Mouse (Mus musculus): ENCODE data around the gene Cacna1c. TPM values are rescaled to one million over a fixed set of nuclear protein-coding genes. Genes with fewer than 3 reads are reported as not detected.

Cacna1c gene
- polyA plus RNA-seq, 1 experiment from 2014 or later, result 2.3 TPM

- no peak overlapping the region for H3K9ac ChIP-seq (ENCODE audit: low read length)
- no peaks in the 10 kb centered on the region for H3K4me1 ChIP-seq (replicated peaks; ENCODE audit: control insufficient read depth, insufficient read depth)
- no peak overlapping the region for H3K27ac ChIP-seq (replicated peaks)
- 53% methylated on average over 5 of the region's 5 CpGs for WGBS
- no peak for TF ChIP-seq CTCF (IDR thresholded peaks at IDR 0.05; ENCODE audit: low read depth)
- TF ChIP-seq EP300 (optimal IDR thresholded peaks at IDR 0.05), result no peak
- no peak overlapping the region for H3K4me2 ChIP-seq (replicated peaks; ENCODE audit: low read depth)
- H3K36me3 ChIP-seq (ENCODE audit: control insufficient read depth, insufficient read depth, low read length), result no peaks in the 10 kb centered on the region
- no peaks in the 10 kb centered on the region for H3K27me3 ChIP-seq (ENCODE audit: control insufficient read depth, insufficient read depth, low read length)
- ATAC-seq (ENCODE audit: low FRiP score, low TSS enrichment), result no peak
- no peak overlapping the region for H3K4me3 ChIP-seq (ENCODE audit: low read depth, low read length)
- H3K9me3 ChIP-seq (ENCODE audit: control insufficient read depth, low read length), result no peaks in the 10 kb centered on the region
- no peak for DNase-seq (ENCODE audit: low spot score)
Measured at GRCm38 (mm10) chr6:118753064-118753463, 443.2 kb downstream of the Cacna1c start.

- DNase-seq (ENCODE audit: low spot score) (no peak), ATAC-seq (ENCODE audit: low FRiP score, low TSS enrichment) (no peak)
- WGBS, result 93% methylated on average over 1 of the region's 1 CpGs
- Histone ChIP-seq H3K27ac (replicated peaks) (no peak overlapping the region), H3K4me2 (replicated peaks; ENCODE audit: low read depth) (no peak overlapping the region), H3K9me3 (ENCODE audit: control insufficient read depth, low read length) (no peaks in the 10 kb centered on the region), H3K9ac (ENCODE audit: low read length) (no peak overlapping the region), H3K4me3 (ENCODE audit: low read depth, low read length) (no peak overlapping the region), H3K4me1 (replicated peaks; ENCODE audit: control insufficient read depth, insufficient read depth) (no peaks in the 10 kb centered on the region), H3K36me3 (ENCODE audit: control insufficient read depth, insufficient read depth, low read length) (no peaks in the 10 kb centered on the region), H3K27me3 (ENCODE audit: control insufficient read depth, insufficient read depth, low read length) (no peaks in the 10 kb centered on the region)
- no peak for TF ChIP-seq CTCF (IDR thresholded peaks at IDR 0.05; ENCODE audit: low read depth)
- TF ChIP-seq EP300 (optimal IDR thresholded peaks at IDR 0.05), result no peak
Measured at GRCm38 (mm10) chr6:118749285-118749684, 446.9 kb downstream of the Cacna1c start.

- no peak for DNase-seq (ENCODE audit: low spot score)
- H3K36me3 ChIP-seq (ENCODE audit: control insufficient read depth, insufficient read depth, low read length), result no peaks in the 10 kb centered on the region
- H3K4me3 ChIP-seq (ENCODE audit: low read depth, low read length), result no peak overlapping the region
- H3K9ac ChIP-seq (ENCODE audit: low read length), result no peak overlapping the region
- no peak for ATAC-seq (ENCODE audit: low FRiP score, low TSS enrichment)
- H3K4me2 ChIP-seq (replicated peaks; ENCODE audit: low read depth), result no peak overlapping the region
- no peaks in the 10 kb centered on the region for H3K27me3 ChIP-seq (ENCODE audit: control insufficient read depth, insufficient read depth, low read length)
- WGBS, result 79% methylated on average over 6 of the region's 6 CpGs
- TF ChIP-seq EP300 (optimal IDR thresholded peaks at IDR 0.05) (no peak), CTCF (IDR thresholded peaks at IDR 0.05; ENCODE audit: low read depth) (no peak)
- H3K9me3 ChIP-seq (ENCODE audit: control insufficient read depth, low read length), result no peaks in the 10 kb centered on the region
- no peaks in the 10 kb centered on the region for H3K4me1 ChIP-seq (replicated peaks; ENCODE audit: control insufficient read depth, insufficient read depth)
- no peak overlapping the region for H3K27ac ChIP-seq (replicated peaks)
Measured at GRCm38 (mm10) chr6:118742701-118743100, 453.5 kb downstream of the Cacna1c start.

GRCm38 (mm10) chr6:118741841-118742240 lies 454.4 kb downstream of the Cacna1c start:
- no peak overlapping the region for H3K27ac ChIP-seq (replicated peaks)
- no peaks in the 10 kb centered on the region for H3K4me1 ChIP-seq (replicated peaks; ENCODE audit: control insufficient read depth, insufficient read depth)
- no peak overlapping the region for H3K4me3 ChIP-seq (ENCODE audit: low read depth, low read length)
- H3K9me3 ChIP-seq (ENCODE audit: control insufficient read depth, low read length), result no peaks in the 10 kb centered on the region
- H3K4me2 ChIP-seq (replicated peaks; ENCODE audit: low read depth), result no peak overlapping the region
- WGBS, result 94% methylated on average over 14 of the region's 14 CpGs
- DNase-seq (ENCODE audit: low spot score), result no peak
- no peaks in the 10 kb centered on the region for H3K36me3 ChIP-seq (ENCODE audit: control insufficient read depth, insufficient read depth, low read length)
- ATAC-seq (ENCODE audit: low FRiP score, low TSS enrichment), result no peak
- no peak for TF ChIP-seq CTCF (IDR thresholded peaks at IDR 0.05; ENCODE audit: low read depth)
- no peak for TF ChIP-seq EP300 (optimal IDR thresholded peaks at IDR 0.05)
- H3K9ac ChIP-seq (ENCODE audit: low read length), result no peak overlapping the region
- H3K27me3 ChIP-seq (ENCODE audit: control insufficient read depth, insufficient read depth, low read length), result no peaks in the 10 kb centered on the region

- no peak for DNase-seq (ENCODE audit: low spot score)
- H3K4me2 ChIP-seq (replicated peaks; ENCODE audit: low read depth), result no peak overlapping the region
- H3K36me3 ChIP-seq (ENCODE audit: control insufficient read depth, insufficient read depth, low read length), result no peaks in the 10 kb centered on the region
- H3K4me1 ChIP-seq (replicated peaks; ENCODE audit: control insufficient read depth, insufficient read depth), result no peaks in the 10 kb centered on the region
- H3K27ac ChIP-seq (replicated peaks), result no peak overlapping the region
- no peak for ATAC-seq (ENCODE audit: low FRiP score, low TSS enrichment)
- TF ChIP-seq CTCF (IDR thresholded peaks at IDR 0.05; ENCODE audit: low read depth) (no peak), EP300 (optimal IDR thresholded peaks at IDR 0.05) (no peak)
- H3K4me3 ChIP-seq (ENCODE audit: low read depth, low read length), result no peak overlapping the region
- 56% methylated on average over 9 of the region's 9 CpGs for WGBS
- H3K9me3 ChIP-seq (ENCODE audit: control insufficient read depth, low read length), result no peaks in the 10 kb centered on the region
- H3K27me3 ChIP-seq (ENCODE audit: control insufficient read depth, insufficient read depth, low read length), result no peaks in the 10 kb centered on the region
- no peak overlapping the region for H3K9ac ChIP-seq (ENCODE audit: low read length)
Measured at GRCm38 (mm10) chr6:118739961-118740599, 456.1 kb downstream of the Cacna1c start.

- Histone ChIP-seq H3K4me2 (replicated peaks; ENCODE audit: low read depth) (no peak overlapping the region), H3K27me3 (ENCODE audit: control insufficient read depth, insufficient read depth, low read length) (no peaks in the 10 kb centered on the region), H3K36me3 (ENCODE audit: control insufficient read depth, insufficient read depth, low read length) (no peaks in the 10 kb centered on the region), H3K4me3 (ENCODE audit: low read depth, low read length) (no peak overlapping the region), H3K27ac (replicated peaks) (no peak overlapping the region), H3K9me3 (ENCODE audit: control insufficient read depth, low read length) (no peaks in the 10 kb centered on the region), H3K4me1 (replicated peaks; ENCODE audit: control insufficient read depth, insufficient read depth) (no peaks in the 10 kb centered on the region), H3K9ac (ENCODE audit: low read length) (no peak overlapping the region)
- no peak for DNase-seq (ENCODE audit: low spot score)
- WGBS, result 65% methylated on average over 4 of the region's 4 CpGs
- TF ChIP-seq EP300 (optimal IDR thresholded peaks at IDR 0.05) (no peak), CTCF (IDR thresholded peaks at IDR 0.05; ENCODE audit: low read depth) (no peak)
- no peak for ATAC-seq (ENCODE audit: low FRiP score, low TSS enrichment)
Measured at GRCm38 (mm10) chr6:118739344-118739743, 456.9 kb downstream of the Cacna1c start.
